In the genomic region with DNA sequence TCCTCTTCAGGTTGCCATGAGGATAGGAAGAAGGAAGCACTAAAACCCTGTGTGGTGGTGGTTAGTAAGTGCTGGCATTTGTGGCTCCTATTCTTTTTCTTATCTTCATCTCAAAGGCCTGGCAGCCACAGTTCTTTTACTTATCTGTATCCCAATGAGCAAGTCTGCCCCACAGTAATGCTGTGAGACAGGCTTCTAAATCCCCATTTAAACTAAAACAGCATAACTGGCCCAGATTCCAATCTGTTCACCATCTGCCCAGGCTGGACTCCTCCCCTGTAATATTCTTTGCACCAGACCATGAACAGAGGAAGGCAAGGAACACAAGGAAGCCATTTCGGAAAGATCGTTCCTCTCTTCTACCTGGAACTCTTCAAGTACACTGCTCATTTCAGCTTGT, we compare ENCODE assay signal across 14 mouse cellular contexts.
DNase-seq lines count a peak whose midpoint lies in the region; ATAC-seq and TF ChIP-seq lines count a peak whose summit lies in the region.
"Had no signal": no experiment of that assay in that cellular context is flagged by ENCODE, and none has a peak within 500 bp of the region (broad histone marks: within the 10 kb centered on the region; RNA-seq: fewer than 3 reads in every experiment).

No protein-coding gene starts in this region.

- peak; percentile 30 for ATAC-seq in forebrain, postnatal 0 days
- ATAC-seq in forebrain, embryonic 12.5 days (ENCODE audit: low FRiP score): no peak
- ATAC-seq in liver, embryonic 11.5 days (replicated peaks; ENCODE audit: low FRiP score): no peak
- ATAC-seq in megakaryocyte-erythroid progenitor cell, adult 5-6 weeks (replicated peaks; ENCODE audit: low FRiP score, low TSS enrichment, poor library complexity, severe bottlenecking): peak; percentile 40

- no peak overlapping the region for H3K4me3 ChIP-seq in forebrain, postnatal 0 days (ENCODE audit: low read depth, low read length)
- H3K4me3 ChIP-seq in forebrain, embryonic 12.5 days (replicated peaks): no peak overlapping the region
- no peak overlapping the region for H3K4me3 ChIP-seq in liver, adult 2 months (ENCODE audit: insufficient read depth, low read depth, low read length)
- H3K4me3 ChIP-seq in liver, embryonic 11.5 days (ENCODE audit: low read depth, low read length): no peak overlapping the region
- H3K4me3 ChIP-seq: heart, embryonic 10.5 days; limb, embryonic 15.5 days; midbrain, embryonic 12.5 days had no signal

- no peaks in the 10 kb centered on the region for H3K36me3 ChIP-seq in forebrain, postnatal 0 days (ENCODE audit: insufficient read depth)
- peaks cover 26% of the 10 kb centered on the region for H3K36me3 ChIP-seq in forebrain, embryonic 12.5 days (replicated peaks)
- no peaks in the 10 kb centered on the region; the same call in 1 of the 2 replicates for H3K36me3 ChIP-seq in liver, adult 2 months (ENCODE audit: control insufficient read depth, insufficient read depth, low read length)
- peaks cover 3% of the 10 kb centered on the region for H3K36me3 ChIP-seq in liver, embryonic 11.5 days (ENCODE audit: control insufficient read depth, insufficient read depth, low read length)
- H3K36me3 ChIP-seq: heart, embryonic 10.5 days; limb, embryonic 15.5 days had no signal

- WGBS in forebrain, postnatal 0 days: 82% methylated on average over 2 of the region's 2 CpGs
- 97% methylated on average over 2 of the region's 2 CpGs for WGBS in forebrain, embryonic 12.5 days
- WGBS in liver, adult 2 months: 94% methylated on average over 2 of the region's 2 CpGs
- WGBS in liver, embryonic 11.5 days: 95% methylated on average over 2 of the region's 2 CpGs

- no peak for TF ChIP-seq POLR2A in liver, adult 2 months (IDR thresholded peaks at IDR 0.05; ENCODE audit: extremely low read depth, insufficient read depth, low read length)

- no peak overlapping the region for H3K4me2 ChIP-seq in forebrain, postnatal 0 days (ENCODE audit: low read depth)
- no peak overlapping the region for H3K4me2 ChIP-seq in forebrain, embryonic 12.5 days
- H3K4me2 ChIP-seq in liver, embryonic 11.5 days: peak overlapping the region; percentile 14; the same call in 1 of the 2 replicates
- H3K4me2 ChIP-seq: hindbrain, embryonic 14.5 days; limb, embryonic 15.5 days; midbrain, embryonic 12.5 days had no signal

- no peak for TF ChIP-seq CTCF in forebrain, postnatal 0 days (IDR thresholded peaks at IDR 0.05; ENCODE audit: low read depth)
- no peak for TF ChIP-seq CTCF in liver, adult 2 months (IDR thresholded peaks at IDR 0.05; ENCODE audit: low read depth, low read length)

- H3K27me3 ChIP-seq in forebrain, postnatal 0 days (ENCODE audit: insufficient read depth, low read length): no peaks in the 10 kb centered on the region
- no peaks in the 10 kb centered on the region for H3K27me3 ChIP-seq in forebrain, embryonic 12.5 days
- H3K27me3 ChIP-seq in liver, adult 2 months (ENCODE audit: control insufficient read depth, insufficient read depth, low read length): no peaks in the 10 kb centered on the region
- H3K27me3 ChIP-seq in liver, embryonic 11.5 days (replicated peaks; ENCODE audit: control insufficient read depth, insufficient read depth, low read length): no peaks in the 10 kb centered on the region
- H3K27me3 ChIP-seq: limb, embryonic 15.5 days; midbrain, embryonic 12.5 days had no signal

- H3K27ac ChIP-seq in forebrain, postnatal 0 days (ENCODE audit: low read depth, low read length): no peak overlapping the region
- H3K27ac ChIP-seq in forebrain, embryonic 12.5 days: no peak overlapping the region
- H3K27ac ChIP-seq in liver, adult 2 months (replicated peaks; ENCODE audit: insufficient read depth, low read depth, low read length): 0 out of 2 replicates have a peak overlapping the region, but pooled peaks have one; percentile 5
- peak overlapping the region; percentile 48; the same call in 1 of the 2 replicates for H3K27ac ChIP-seq in liver, embryonic 11.5 days (ENCODE audit: low read depth, low read length)
- H3K27ac ChIP-seq: heart, embryonic 10.5 days; hindbrain, embryonic 14.5 days; limb, embryonic 15.5 days; midbrain, embryonic 12.5 days had no signal

- peaks cover 35% of the 10 kb centered on the region for H3K79me2 ChIP-seq in liver, adult 2 months (ENCODE audit: control insufficient read depth, insufficient read depth, low read length)

- H3K4me1 ChIP-seq in forebrain, postnatal 0 days (ENCODE audit: insufficient read depth): peaks cover 7% of the 10 kb centered on the region; the same call in 1 of the 2 replicates
- peaks cover 47% of the 10 kb centered on the region for H3K4me1 ChIP-seq in forebrain, embryonic 12.5 days
- peaks cover 23% of the 10 kb centered on the region for H3K4me1 ChIP-seq in liver, adult 2 months (ENCODE audit: control insufficient read depth, insufficient read depth, low read length)
- peaks cover 54% of the 10 kb centered on the region for H3K4me1 ChIP-seq in liver, embryonic 11.5 days (replicated peaks; ENCODE audit: control insufficient read depth, insufficient read depth, low read length)

- no peaks in the 10 kb centered on the region for H3K9me3 ChIP-seq in forebrain, postnatal 0 days (ENCODE audit: low read length)
- no peaks in the 10 kb centered on the region for H3K9me3 ChIP-seq in forebrain, embryonic 12.5 days
- H3K9me3 ChIP-seq in liver, embryonic 11.5 days (ENCODE audit: control insufficient read depth, low read length): no peaks in the 10 kb centered on the region
- H3K9me3 ChIP-seq: heart, embryonic 10.5 days; limb, embryonic 15.5 days; midbrain, embryonic 12.5 days had no signal

- no peak overlapping the region for H3K9ac ChIP-seq in forebrain, postnatal 0 days
- H3K9ac ChIP-seq in forebrain, embryonic 12.5 days: no peak overlapping the region
- H3K9ac ChIP-seq in liver, adult 2 months (ENCODE audit: low read depth, low read length): no peak overlapping the region
- no peak overlapping the region for H3K9ac ChIP-seq in liver, embryonic 11.5 days (ENCODE audit: low read depth, low read length)
- H3K9ac ChIP-seq: hindbrain, embryonic 14.5 days; limb, embryonic 15.5 days; midbrain, embryonic 12.5 days had no signal

- peak; percentile 39 for DNase-seq in forebrain, postnatal 0 days
- DNase-seq in liver, adult 2 months (ENCODE audit: extremely low read depth, low read depth, low spot score): no peak
- no peak for DNase-seq in liver
- no peak for DNase-seq in liver, embryonic 11.5 days (ENCODE audit: low spot score)
- no peak for DNase-seq in adrenal gland, adult 2 months
- DNase-seq: gastrocnemius, postnatal 25 days; heart, postnatal 10 days; thymus, adult 18-20 months had no signal

Comparison
In these comparisons a context has a peak if more than half of its experiments do, and no peak if none do; other contexts are left out.
1. ATAC-seq: peak in forebrain, postnatal 0 days (single experiment) and megakaryocyte-erythroid progenitor cell, adult 5-6 weeks (single experiment); none in forebrain, embryonic 12.5 days (single experiment) and liver, embryonic 11.5 days (single experiment).
2. H3K27ac ChIP-seq: peak in liver, adult 2 months (single experiment) and liver, embryonic 11.5 days (single experiment); none in forebrain, postnatal 0 days (single experiment) and forebrain, embryonic 12.5 days (single experiment).